Mouse (Mus musculus) hindbrain, embryonic 16.5 days (tissue): ENCODE data around the gene 4930558K02Rik. TPM values are rescaled to one million over a fixed set of nuclear protein-coding genes. Genes with fewer than 3 reads are reported as not detected.

Experiments used
- ATAC-seq: fragments of 200-750 bp; cut with Nextera tagmentation; 2 replicates; pipeline ENCODE4 v1.8.0; 2017; ENCODE audit warnings: moderate TSS enrichment, moderate library complexity
- H3K27ac ChIP-seq: fragments of 300-500 bp; sonication (generic); 2 replicates; pipeline ENCODE4 v1.5.1; 2014; ENCODE audit warnings: low read depth, mild to moderate bottlenecking, control low read depth, low read length, moderate library complexity
- H3K27me3 ChIP-seq: fragments of 300-500 bp; sonication (generic); replicated peaks from 2 replicates; pipeline ENCODE4 v1.6.1; 2014; ENCODE audit warnings: low read length; ENCODE audit not compliant: control insufficient read depth, insufficient read depth
- H3K36me3 ChIP-seq: fragments of 300-500 bp; sonication (generic); 2 replicates; pipeline ENCODE4 v1.6.1; 2014; ENCODE audit warnings: mild to moderate bottlenecking, low read length, moderate library complexity, mixed read lengths; ENCODE audit not compliant: control insufficient read depth, insufficient read depth
- H3K4me1 ChIP-seq: fragments of 300-500 bp; sonication (generic); 2 replicates; pipeline ENCODE4 v1.6.1; 2014; ENCODE audit warnings: low read depth, low read length; ENCODE audit not compliant: control insufficient read depth, insufficient read depth
- H3K4me2 ChIP-seq: fragments of 300-500 bp; sonication (generic); 2 replicates; pipeline ENCODE4 v1.6.1; 2014; ENCODE audit warnings: mild to moderate bottlenecking, low read length, control low read depth, moderate library complexity
- H3K4me3 ChIP-seq: fragments of 300-500 bp; sonication (generic); 2 replicates; pipeline ENCODE4 v1.5.1; 2014; ENCODE audit warnings: mild to moderate bottlenecking, low read length, control low read depth, moderate library complexity
- H3K9ac ChIP-seq: fragments of 300-500 bp; sonication (generic); 2 replicates; pipeline ENCODE4 v1.6.1; 2014; ENCODE audit warnings: low read depth, mild to moderate bottlenecking, control low read depth, low read length, moderate library complexity
- H3K9me3 ChIP-seq: fragments of 300-500 bp; sonication (generic); 2 replicates; pipeline ENCODE4 v1.6.1; 2014; ENCODE audit warnings: mild to moderate bottlenecking, low read length, moderate library complexity; ENCODE audit not compliant: control insufficient read depth
- WGBS: fragments of 180-500 bp; shearing (Covaris S2); extraction: QIAGEN DNeasy Blood & Tissue Kit; methylation state at CpG from one replicate; pipeline ENCODE4 v1.1.7; 2014; 5-methylcytosine and 5-hydroxymethylcytosine counted together
- polyA plus RNA-seq: library from polyadenylated mRNA; unstranded; fragments of >200 nt; fragmentation: Nextera tagmentation; extraction: Ambion mirVana; gene quantifications from 2 replicates; pipeline ENCODE4 v1.2.1, GENCODE M21; 2015

Gene 4930558K02Rik
- polyA plus RNA-seq, 1 experiment from 2014 or later = 0.25 TPM

- H3K4me1 ChIP-seq = no peaks in the 10 kb centered on the region; the same call in 1 of the 2 replicates
- no peak for ATAC-seq
- no peaks in the 10 kb centered on the region for H3K9me3 ChIP-seq
- 83% methylated on average over 9 of the region's 9 CpGs for WGBS
- H3K27ac ChIP-seq = no peak overlapping the region
- H3K9ac ChIP-seq = no peak overlapping the region
- no peak overlapping the region for H3K4me3 ChIP-seq
- no peaks in the 10 kb centered on the region for H3K27me3 ChIP-seq
- no peaks in the 10 kb centered on the region for H3K36me3 ChIP-seq
- no peak overlapping the region for H3K4me2 ChIP-seq
Measured at GRCm38 (mm10) chr1:161980626-161981298, 1.3 kb upstream of the 4930558K02Rik start.

GRCm38 (mm10) chr1:161980046-161980445 lies 610 bp upstream of the 4930558K02Rik start:
- no peak for ATAC-seq
- Histone ChIP-seq H3K27me3 (no peaks in the 10 kb centered on the region), H3K4me2 (no peak overlapping the region), H3K36me3 (no peaks in the 10 kb centered on the region), H3K4me1 (no peaks in the 10 kb centered on the region; the same call in 1 of the 2 replicates), H3K27ac (no peak overlapping the region), H3K9me3 (no peaks in the 10 kb centered on the region), H3K9ac (no peak overlapping the region), H3K4me3 (no peak overlapping the region)
- WGBS = 76% methylated on average over 2 of the region's 2 CpGs

- no peak for ATAC-seq
- H3K4me3 ChIP-seq = no peak overlapping the region
- no peak overlapping the region for H3K27ac ChIP-seq
- 90% methylated on average over 5 of the region's 5 CpGs for WGBS
- no peaks in the 10 kb centered on the region for H3K27me3 ChIP-seq
- H3K4me2 ChIP-seq = no peak overlapping the region
- no peaks in the 10 kb centered on the region for H3K9me3 ChIP-seq
- no peaks in the 10 kb centered on the region; the same call in 1 of the 2 replicates for H3K4me1 ChIP-seq
- H3K9ac ChIP-seq = no peak overlapping the region
- H3K36me3 ChIP-seq = no peaks in the 10 kb centered on the region
Measured at GRCm38 (mm10) chr1:161978173-161978700, 1.2 kb downstream of the 4930558K02Rik start.

- H3K9ac ChIP-seq = no peak overlapping the region
- no peak for ATAC-seq
- no peaks in the 10 kb centered on the region; the same call in 1 of the 2 replicates for H3K4me1 ChIP-seq
- H3K27ac ChIP-seq = no peak overlapping the region
- no peak overlapping the region for H3K4me2 ChIP-seq
- WGBS = 71% methylated on average over 4 of the region's 4 CpGs
- no peaks in the 10 kb centered on the region for H3K36me3 ChIP-seq
- no peaks in the 10 kb centered on the region for H3K9me3 ChIP-seq
- no peaks in the 10 kb centered on the region for H3K27me3 ChIP-seq
- H3K4me3 ChIP-seq = no peak overlapping the region
Measured at GRCm38 (mm10) chr1:161977331-161977730, 2.1 kb downstream of the 4930558K02Rik start.

- Histone ChIP-seq H3K4me2 (no peak overlapping the region; the same call in 1 of the 2 replicates), H3K27ac (no peak overlapping the region), H3K4me3 (no peak overlapping the region), H3K4me1 (no peaks in the 10 kb centered on the region; the same call in 1 of the 2 replicates), H3K36me3 (no peaks in the 10 kb centered on the region), H3K27me3 (no peaks in the 10 kb centered on the region), H3K9ac (peak overlapping the region; percentile 31; the same call in 1 of the 2 replicates), H3K9me3 (no peaks in the 10 kb centered on the region)
- 49% methylated on average over 16 of the region's 16 CpGs for WGBS
- peak; percentile 80 for ATAC-seq
Measured at GRCm38 (mm10) chr1:161976255-161977182, 2.9 kb downstream of the 4930558K02Rik start.

GRCm38 (mm10) chr1:161972233-161972632 lies 7.2 kb downstream of the 4930558K02Rik start:
- no peaks in the 10 kb centered on the region for H3K27me3 ChIP-seq
- no peak overlapping the region for H3K27ac ChIP-seq
- H3K9ac ChIP-seq = no peak overlapping the region
- no peak overlapping the region for H3K4me2 ChIP-seq
- no peaks in the 10 kb centered on the region for H3K9me3 ChIP-seq
- WGBS = 93% methylated on average over 8 of the region's 8 CpGs
- ATAC-seq = no peak
- peaks cover 10% of the 10 kb centered on the region for H3K4me1 ChIP-seq
- no peak overlapping the region for H3K4me3 ChIP-seq
- no peaks in the 10 kb centered on the region for H3K36me3 ChIP-seq

GRCm38 (mm10) chr1:161970874-161971273 lies 8.6 kb downstream of the 4930558K02Rik start:
- H3K36me3 ChIP-seq = no peaks in the 10 kb centered on the region
- H3K9me3 ChIP-seq = no peaks in the 10 kb centered on the region
- H3K9ac ChIP-seq = no peak overlapping the region
- WGBS = 97% methylated on average over 9 of the region's 9 CpGs
- H3K27me3 ChIP-seq = no peaks in the 10 kb centered on the region
- no peak overlapping the region for H3K4me2 ChIP-seq
- no peak overlapping the region for H3K4me3 ChIP-seq
- ATAC-seq = no peak
- no peak overlapping the region for H3K27ac ChIP-seq
- peaks cover 10% of the 10 kb centered on the region for H3K4me1 ChIP-seq

- Histone ChIP-seq H3K4me3 (peak within 1 kb of the TSS; percentile 70), H3K27ac (peak within 1 kb of the TSS; percentile 77), H3K36me3 (no peaks in the 10 kb centered on the region), H3K4me2 (peak within 1 kb of the TSS; percentile 61), H3K9me3 (no peaks in the 10 kb centered on the region), H3K9ac (peak within 1 kb of the TSS; percentile 78), H3K4me1 (peaks cover 10% of the 10 kb centered on the region), H3K27me3 (no peaks in the 10 kb centered on the region)
- 3% methylated on average over 38 of the region's 38 CpGs for WGBS
- peak; percentile 100 for ATAC-seq
Measured at GRCm38 (mm10) chr1:161968589-161969407, 10.6 kb downstream of the 4930558K02Rik start, which contains the start of gene Pigc. TSS of gene Pigc (plus strand) at chr1:161969186.
